Mouse (Mus musculus): ENCODE data around the gene Cavin1.

DNA sequence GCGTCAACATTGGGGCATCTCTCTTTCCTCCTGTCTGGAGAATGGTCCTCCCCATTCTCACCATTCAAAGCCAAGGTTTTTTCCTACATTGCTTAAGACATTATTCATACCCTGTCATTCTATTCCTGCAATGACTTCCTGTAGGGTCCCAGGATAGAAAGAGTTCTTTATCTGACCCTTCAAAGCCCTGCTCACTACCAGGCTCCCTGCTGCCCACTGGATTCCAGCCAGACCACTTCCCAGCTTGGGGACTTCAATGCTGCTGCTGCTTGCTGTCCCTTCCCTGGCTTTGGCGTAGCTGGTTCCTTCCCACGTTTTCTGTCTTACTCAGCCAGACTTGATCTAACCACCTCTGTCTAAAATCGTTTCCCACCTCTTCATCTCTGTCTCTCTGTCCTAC lies 23.8 kb downstream of the Cavin1 start:
- no peak for TF ChIP-seq ZNF384 (IDR thresholded peaks at IDR 0.05; ENCODE audit: low read depth, low read length)
- TF ChIP-seq HCFC1 (IDR thresholded peaks at IDR 0.05; ENCODE audit: borderline replicate concordance, insufficient read depth, low read length): no peak
- no peak for TF ChIP-seq ZC3H11A (IDR thresholded peaks at IDR 0.05; ENCODE audit: borderline replicate concordance, low read depth, low read length)
